Mouse (Mus musculus) layer of hippocampus, adult 2 months (tissue): ENCODE measurements around the gene Zfp524. TPM values are rescaled to one million over a fixed set of nuclear protein-coding genes. Genes with fewer than 3 reads are reported as not detected.

Experiments used
- DNase-seq, 2 experiments: peaks; one replicate each; pipeline ENCODE4 v3.0.0; 2022; ENCODE audit warnings: low spot score in 2 of 2
- H3K27ac ChIP-seq: fragments of 200-600 bp; 2 replicates; pipeline ENCODE4 v1.8.1; 2022
- H3K4me3 ChIP-seq: fragments of 200-600 bp; 2 replicates; pipeline ENCODE4 v1.8.1; 2022; ENCODE audit warnings: mild to moderate bottlenecking
- CTCF ChIP-seq: fragments of 200-600 bp; conservative IDR thresholded peaks from 2 replicates; pipeline ENCODE4 v1.8.1; 2022; ENCODE audit warnings: antibody characterized with exemption, mild to moderate bottlenecking, moderate library complexity
- long read RNA-seq, 2 experiments: library from polyadenylated mRNA; stranded (forward); transcript quantifications; one replicate each; pipeline ENCODE4 v2.0.0; 2021; ENCODE audit warnings: borderline mapping rate in 2 of 2
- total RNA-seq, 2 experiments: library from RNA; stranded (reverse); gene quantifications; 2 replicates each; pipeline ENCODE4 v1.2.3; 2021

Gene Zfp524
- 1 to 10 TPM; 7.0 to 8.1 TPM for total RNA-seq
- long read RNA-seq, experiment 1, partial matches to known transcripts: 0 of 2 reads
- long read RNA-seq, experiment 1, other reads (novel, unspliced or antisense): 0 of 2 reads
- long read RNA-seq, experiment 2, partial matches to known transcripts: 0 of 6 reads
- long read RNA-seq, experiment 2, other reads (novel, unspliced or antisense): 2 of 6 reads

- peak within 1 kb of the TSS; percentile 91 for H3K4me3 ChIP-seq
- TF ChIP-seq CTCF: no peak
- DNase-seq: peak; percentile 96 to 97
- peak within 1 kb of the TSS; percentile 97 for H3K27ac ChIP-seq
Observed at GRCm38 (mm10) chr7:5014251-5015117, at the start of gene Zfp524, which contains the start of gene Fiz1. Gene Zfp524 (plus strand): TSS chr7:5014415. Gene Fiz1 (minus strand): TSS chr7:5014697.

GRCm38 (mm10) chr7:4964988-4965387 is 49.2 kb upstream of the Zfp524 start:
- Histone ChIP-seq H3K4me3 (no peak overlapping the region), H3K27ac (no peak overlapping the region)
- no peak for DNase-seq
- no peak for TF ChIP-seq CTCF

GRCm38 (mm10) chr7:4971068-4971467 is 43.1 kb upstream of the Zfp524 start, which contains the start of gene Sbk3:
Gene Sbk3 (minus strand): TSS chr7:4971168.
- no peak within 1 kb of the TSS for H3K27ac ChIP-seq
- no peak within 1 kb of the TSS for H3K4me3 ChIP-seq
- DNase-seq: no peak
- no peak for TF ChIP-seq CTCF

GRCm38 (mm10) chr7:4971710-4972109 is 42.5 kb upstream of the Zfp524 start:
- no peak for DNase-seq
- H3K27ac ChIP-seq: no peak overlapping the region
- no peak for TF ChIP-seq CTCF
- no peak overlapping the region for H3K4me3 ChIP-seq

GRCm38 (mm10) chr7:4972321-4973047 is 41.7 kb upstream of the Zfp524 start:
- TF ChIP-seq CTCF: no peak
- H3K4me3 ChIP-seq: no peak overlapping the region
- DNase-seq: no peak
- H3K27ac ChIP-seq: no peak overlapping the region

GRCm38 (mm10) chr7:4975455-4975854 is 38.8 kb upstream of the Zfp524 start:
- no peak for DNase-seq
- TF ChIP-seq CTCF: no peak
- Histone ChIP-seq H3K4me3 (no peak overlapping the region), H3K27ac (no peak overlapping the region)

GRCm38 (mm10) chr7:4976832-4977231 is 37.4 kb upstream of the Zfp524 start:
- Histone ChIP-seq H3K4me3 (no peak overlapping the region), H3K27ac (no peak overlapping the region)
- no peak for DNase-seq
- TF ChIP-seq CTCF: peak; percentile 44

- H3K4me3 ChIP-seq: no peak overlapping the region
- no peak for TF ChIP-seq CTCF
- H3K27ac ChIP-seq: no peak overlapping the region
- DNase-seq: no peak
Observed at GRCm38 (mm10) chr7:4988250-4988649, 26.0 kb upstream of the Zfp524 start.

GRCm38 (mm10) chr7:4993347-4993998 is 20.7 kb upstream of the Zfp524 start:
- no peak for DNase-seq
- Histone ChIP-seq H3K4me3 (no peak overlapping the region), H3K27ac (no peak overlapping the region)
- no peak for TF ChIP-seq CTCF

- H3K4me3 ChIP-seq: no peak overlapping the region; the same call in 1 of the 2 replicates
- DNase-seq: no peak
- no peak for TF ChIP-seq CTCF
- H3K27ac ChIP-seq: no peak overlapping the region
Observed at GRCm38 (mm10) chr7:4993999-4994788, 20.0 kb upstream of the Zfp524 start.

- DNase-seq: no peak
- no peak for TF ChIP-seq CTCF
- peak overlapping the region; percentile 79 for H3K4me3 ChIP-seq
- H3K27ac ChIP-seq: peak overlapping the region; percentile 94
Observed at GRCm38 (mm10) chr7:4995268-4996002, 18.8 kb upstream of the Zfp524 start.
